Mouse (Mus musculus) C2C12 (cell line): ENCODE data around the gene Gpr4.

Source experiments
- CEBPB ChIP-seq: IDR thresholded peaks from one replicate; pipeline ENCODE4 v1.6.1; 2011; ENCODE audit warnings: low read depth, mild to moderate bottlenecking, control low read depth, moderate library complexity
- CTCF ChIP-seq: IDR thresholded peaks from one replicate; pipeline ENCODE4 v1.5.1; 2011; ENCODE audit not compliant: control insufficient read depth, insufficient read depth, insufficient read length
- FOSL1 ChIP-seq: IDR thresholded peaks from one replicate; pipeline ENCODE4 v1.8.0; 2011; ENCODE audit warnings: mild to moderate bottlenecking, low read length; ENCODE audit not compliant: poor library complexity, insufficient read depth, severe bottlenecking
- MAX ChIP-seq: IDR thresholded peaks from one replicate; pipeline ENCODE4 v1.6.1; 2011; ENCODE audit warnings: mild to moderate bottlenecking, control low read depth
- USF1 ChIP-seq: IDR thresholded peaks from one replicate; pipeline ENCODE4 v1.6.1; 2011; ENCODE audit warnings: low read depth, mild to moderate bottlenecking, control low read depth, moderate library complexity

- TF ChIP-seq MAX (no peak), CTCF (no peak), FOSL1 (no peak), USF1 (no peak), CEBPB (no peak)
Measured at GRCm38 (mm10) chr7:19255395-19255794, 43.1 kb downstream of the Gpr4 start.
